Mouse (Mus musculus) forebrain, embryonic 16.5 days (tissue): ENCODE results near the gene Kif26b. TPM values are rescaled to one million over a fixed set of nuclear protein-coding genes. Genes with fewer than 3 reads are reported as not detected.
A peak's percentile ranks its signal among the peaks of the same experiment; 100 is the strongest.

Experiments
- ATAC-seq: fragments of 200-750 bp; cut with Nextera tagmentation; 2 replicates; pipeline ENCODE4 v1.8.0; 2017; ENCODE audit warnings: mild to moderate bottlenecking, moderate library complexity
- H3K27ac ChIP-seq: fragments of 300-500 bp; sonication (generic); 2 replicates; pipeline ENCODE4 v1.5.1; 2014; ENCODE audit warnings: low read length, control low read depth
- H3K27me3 ChIP-seq: fragments of 300-500 bp; sonication (generic); replicated peaks from 2 replicates; pipeline ENCODE4 v1.6.1; 2014; ENCODE audit warnings: low read length; ENCODE audit not compliant: control insufficient read depth, insufficient read depth
- H3K36me3 ChIP-seq: fragments of 300-500 bp; sonication (generic); 2 replicates; pipeline ENCODE4 v1.6.1; 2014; ENCODE audit not compliant: control insufficient read depth, insufficient read depth
- H3K4me1 ChIP-seq: fragments of 300-500 bp; sonication (generic); replicated peaks from 2 replicates; pipeline ENCODE4 v1.6.1; 2014; ENCODE audit warnings: low read length; ENCODE audit not compliant: control insufficient read depth, insufficient read depth
- H3K4me2 ChIP-seq: fragments of 300-500 bp; sonication (generic); 2 replicates; pipeline ENCODE4 v1.6.1; 2014; ENCODE audit warnings: mild to moderate bottlenecking, low read length, control low read depth
- H3K4me3 ChIP-seq: fragments of 300-500 bp; sonication (generic); replicated peaks from 2 replicates; pipeline ENCODE4 v1.5.1; 2014; ENCODE audit warnings: mild to moderate bottlenecking, low read length, control low read depth
- H3K9ac ChIP-seq: fragments of 300-500 bp; sonication (generic); replicated peaks from 2 replicates; pipeline ENCODE4 v1.6.1; 2014; ENCODE audit warnings: low read depth, low read length, control low read depth
- H3K9me3 ChIP-seq: fragments of 300-500 bp; sonication (generic); 2 replicates; pipeline ENCODE4 v1.6.1; 2016; ENCODE audit warnings: low read length; ENCODE audit not compliant: control insufficient read depth
- whole genome bisulfite sequencing: fragments of 180-500 bp; shearing (Covaris S2); extraction: QIAGEN DNeasy Blood & Tissue Kit; methylation state at CpG from one replicate; pipeline ENCODE4 v1.1.7; 2014; 5-methylcytosine and 5-hydroxymethylcytosine counted together
- polyA plus RNA-seq: library from polyadenylated mRNA; unstranded; fragments of >200 nt; fragmentation: Nextera tagmentation; extraction: Ambion mirVana; gene quantifications from 2 replicates; pipeline ENCODE4 v1.2.1, GENCODE M21; 2015

The Kif26b gene
- polyA plus RNA-seq, 1 experiment from 2014 or later = 5.3 TPM

DNA sequence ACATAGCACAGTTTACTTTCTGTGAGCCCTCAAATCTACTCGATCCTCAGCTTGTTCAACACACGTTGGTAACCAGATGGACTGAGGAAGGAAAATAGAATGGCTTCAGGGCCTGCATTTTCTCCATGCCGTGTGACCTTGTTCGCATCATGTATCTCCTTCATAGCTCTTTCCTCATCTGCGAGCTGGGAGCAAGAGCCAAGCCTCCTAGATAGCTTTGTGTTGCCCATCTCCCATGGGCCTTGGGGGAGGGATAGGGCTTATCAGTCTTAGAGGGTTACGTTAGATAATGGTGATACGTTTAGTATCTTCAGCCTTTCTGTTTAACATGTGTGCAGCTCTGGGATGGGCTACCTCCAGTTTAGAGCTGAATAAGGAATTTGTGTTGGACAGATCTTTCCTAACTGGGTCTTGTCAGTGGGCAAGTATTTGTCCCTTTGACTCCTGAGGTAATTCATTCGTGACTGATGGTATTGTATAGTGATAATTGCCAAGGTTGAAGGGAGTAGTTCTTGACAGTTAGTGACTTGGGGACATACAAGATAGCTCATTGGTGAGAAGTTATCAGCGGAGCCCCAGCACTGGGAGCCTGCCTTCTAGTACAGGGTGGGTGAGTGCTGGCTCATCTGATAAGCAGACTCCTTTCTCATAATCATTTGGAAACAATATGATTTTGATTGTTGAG lies 183.4 kb downstream of the Kif26b start:
- no peak overlapping the region for H3K9ac ChIP-seq
- no peaks in the 10 kb centered on the region for H3K4me1 ChIP-seq
- H3K36me3 ChIP-seq = no peaks in the 10 kb centered on the region
- no peak overlapping the region for H3K27ac ChIP-seq
- H3K27me3 ChIP-seq = no peaks in the 10 kb centered on the region
- ATAC-seq = no peak
- no peaks in the 10 kb centered on the region for H3K9me3 ChIP-seq
- WGBS = 87% methylated on average over 9 of the region's 9 CpGs
- no peak overlapping the region for H3K4me3 ChIP-seq
- no peak overlapping the region for H3K4me2 ChIP-seq

DNA sequence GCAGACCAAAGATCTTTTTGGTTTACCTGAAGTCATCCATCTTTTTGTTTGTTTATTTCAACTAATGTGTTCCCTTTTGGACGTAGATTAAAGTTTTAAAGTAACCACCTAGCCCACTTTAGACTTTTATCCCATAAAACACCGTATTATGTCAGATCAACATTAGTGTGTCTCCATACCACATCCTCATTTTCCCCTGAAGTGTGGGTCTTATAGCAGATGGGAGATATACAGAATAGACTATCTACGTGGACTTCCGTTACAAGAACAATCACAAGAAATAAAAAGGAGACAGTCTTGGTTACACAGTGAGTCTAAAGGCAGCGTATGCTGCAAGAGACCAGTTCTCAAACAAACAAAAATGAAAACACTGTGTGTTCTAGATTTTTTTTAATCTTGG lies 185.3 kb downstream of the Kif26b start:
- WGBS = 96% methylated on average over 5 of the region's 5 CpGs
- no peak overlapping the region for H3K4me3 ChIP-seq
- H3K27me3 ChIP-seq = no peaks in the 10 kb centered on the region
- no peak overlapping the region for H3K27ac ChIP-seq
- no peaks in the 10 kb centered on the region for H3K4me1 ChIP-seq
- no peaks in the 10 kb centered on the region for H3K9me3 ChIP-seq
- H3K4me2 ChIP-seq = no peak overlapping the region
- no peaks in the 10 kb centered on the region for H3K36me3 ChIP-seq
- no peak for ATAC-seq
- no peak overlapping the region for H3K9ac ChIP-seq

DNA sequence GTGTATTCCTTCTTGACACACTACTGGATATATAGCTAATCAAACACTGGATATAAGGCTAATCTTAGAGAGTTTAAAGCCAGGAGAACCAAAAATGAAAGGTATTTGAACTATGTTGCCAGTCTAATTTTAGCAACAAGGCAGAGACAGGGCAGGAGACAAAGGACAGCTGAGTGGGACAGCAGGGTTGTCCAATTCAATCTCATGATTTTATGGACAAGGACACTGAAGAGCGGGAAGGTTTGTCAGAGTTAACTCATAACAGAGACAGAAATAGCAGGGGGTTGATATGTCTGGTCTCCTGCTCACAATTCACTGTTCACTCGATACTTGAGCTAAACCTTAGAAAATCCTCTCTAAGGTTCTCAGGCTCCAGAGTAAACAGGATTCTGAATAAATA lies 187.5 kb downstream of the Kif26b start:
- 86% methylated on average over 2 of the region's 2 CpGs for WGBS
- Histone ChIP-seq H3K27me3 (no peaks in the 10 kb centered on the region), H3K27ac (no peak overlapping the region), H3K36me3 (no peaks in the 10 kb centered on the region), H3K9ac (no peak overlapping the region), H3K9me3 (no peaks in the 10 kb centered on the region), H3K4me2 (no peak overlapping the region), H3K4me1 (no peaks in the 10 kb centered on the region), H3K4me3 (no peak overlapping the region)
- ATAC-seq = no peak

DNA sequence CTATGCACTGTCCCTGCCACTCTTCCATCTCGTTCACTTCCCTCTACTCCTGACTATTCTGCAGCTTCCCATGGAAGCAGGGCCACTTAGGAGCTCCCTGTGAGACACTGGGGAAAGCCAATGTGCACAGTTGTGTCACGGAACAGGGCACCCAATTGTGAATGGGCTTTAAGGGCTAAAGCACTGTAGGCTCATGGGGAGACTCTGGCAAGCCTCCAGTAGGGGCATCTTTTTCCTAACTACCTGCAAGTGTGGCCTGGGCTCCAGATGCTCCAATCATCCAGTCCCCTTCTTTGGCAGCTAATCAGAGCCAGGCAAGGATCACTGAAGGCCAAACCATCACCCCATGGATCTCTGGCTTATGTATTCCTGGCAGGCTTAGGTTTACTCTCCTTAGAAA lies 191.9 kb downstream of the Kif26b start:
- Histone ChIP-seq H3K27ac (no peak overlapping the region), H3K36me3 (no peaks in the 10 kb centered on the region), H3K4me2 (no peak overlapping the region), H3K4me1 (no peaks in the 10 kb centered on the region), H3K9me3 (no peaks in the 10 kb centered on the region), H3K4me3 (no peak overlapping the region), H3K27me3 (no peaks in the 10 kb centered on the region), H3K9ac (no peak overlapping the region)
- WGBS = 46% methylated on average over 2 of the region's 2 CpGs
- no peak for ATAC-seq

DNA sequence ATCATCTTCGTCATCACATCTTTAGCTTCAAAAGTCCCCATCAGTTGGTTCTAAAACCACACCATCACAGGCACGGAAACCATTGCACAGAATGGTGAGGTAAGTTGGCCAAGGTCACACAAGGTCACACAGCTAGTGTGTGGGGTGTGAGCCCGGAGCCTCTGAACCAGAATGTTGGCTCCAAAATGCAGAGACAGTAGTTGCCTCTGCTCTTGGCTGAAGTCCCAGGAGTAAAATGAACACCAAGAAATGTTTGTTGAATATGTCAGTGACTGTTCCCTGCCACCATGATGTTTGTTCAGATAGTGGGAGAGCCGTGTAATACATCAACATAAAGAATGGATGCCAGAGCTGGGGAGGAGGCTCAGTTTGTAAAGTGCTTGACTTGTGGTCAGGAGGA lies 193.9 kb downstream of the Kif26b start:
- no peak overlapping the region for H3K27ac ChIP-seq
- no peaks in the 10 kb centered on the region for H3K4me1 ChIP-seq
- H3K27me3 ChIP-seq = no peaks in the 10 kb centered on the region
- no peaks in the 10 kb centered on the region for H3K36me3 ChIP-seq
- H3K4me2 ChIP-seq = no peak overlapping the region
- ATAC-seq = no peak
- H3K9me3 ChIP-seq = no peaks in the 10 kb centered on the region
- WGBS = 73% methylated on average over 4 of the region's 4 CpGs
- no peak overlapping the region for H3K9ac ChIP-seq
- no peak overlapping the region for H3K4me3 ChIP-seq

DNA sequence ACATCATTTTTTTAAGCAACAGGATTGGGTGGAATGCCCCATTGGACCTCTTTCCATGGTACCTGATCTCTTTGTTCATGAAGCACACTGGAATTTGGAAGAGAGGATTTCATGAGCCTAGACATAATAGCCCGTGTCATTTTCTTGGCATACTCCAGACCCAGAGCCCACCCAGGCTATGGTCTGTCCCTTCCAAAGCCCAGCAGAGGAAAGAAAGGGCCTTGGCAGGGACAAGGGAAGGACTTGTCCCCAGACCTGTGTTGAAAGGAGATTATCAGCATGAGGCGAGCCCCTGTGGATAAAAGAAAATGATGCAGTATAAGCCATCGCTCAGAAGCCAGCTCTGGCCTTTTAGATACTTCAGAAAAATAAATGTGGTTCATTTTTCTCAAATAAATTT lies 196.6 kb downstream of the Kif26b start:
- Histone ChIP-seq H3K4me3 (no peak overlapping the region), H3K36me3 (no peaks in the 10 kb centered on the region), H3K9me3 (no peaks in the 10 kb centered on the region), H3K4me1 (no peaks in the 10 kb centered on the region), H3K9ac (no peak overlapping the region), H3K4me2 (no peak overlapping the region), H3K27ac (no peak overlapping the region), H3K27me3 (no peaks in the 10 kb centered on the region)
- 28% methylated on average over 3 of the region's 3 CpGs for WGBS
- ATAC-seq = peak; percentile 54

DNA sequence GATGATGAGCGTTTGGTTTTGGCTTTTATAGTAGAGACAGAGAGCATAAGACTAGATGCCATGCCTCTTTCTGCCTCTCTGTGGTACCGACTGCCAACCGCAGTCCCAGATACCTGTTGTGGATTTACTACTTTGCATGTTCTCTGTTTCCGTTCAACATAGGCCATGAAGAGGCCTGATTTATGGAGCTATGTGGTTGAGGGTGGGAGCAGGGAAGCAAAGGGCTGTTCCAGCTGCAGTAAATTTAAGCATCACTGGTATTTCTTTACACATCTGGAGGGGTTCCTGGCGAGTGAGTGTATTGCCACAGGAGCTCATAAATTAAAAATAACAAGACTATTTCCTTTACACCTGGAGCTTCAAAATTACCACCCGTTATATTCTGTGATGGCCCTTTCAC lies 199.3 kb downstream of the Kif26b start:
- WGBS = 87% methylated on average over 6 of the region's 6 CpGs
- no peak overlapping the region for H3K9ac ChIP-seq
- no peaks in the 10 kb centered on the region for H3K27me3 ChIP-seq
- no peak overlapping the region for H3K27ac ChIP-seq
- no peak for ATAC-seq
- no peak overlapping the region for H3K4me3 ChIP-seq
- no peaks in the 10 kb centered on the region for H3K9me3 ChIP-seq
- no peak overlapping the region for H3K4me2 ChIP-seq
- H3K36me3 ChIP-seq = no peaks in the 10 kb centered on the region
- H3K4me1 ChIP-seq = no peaks in the 10 kb centered on the region

DNA sequence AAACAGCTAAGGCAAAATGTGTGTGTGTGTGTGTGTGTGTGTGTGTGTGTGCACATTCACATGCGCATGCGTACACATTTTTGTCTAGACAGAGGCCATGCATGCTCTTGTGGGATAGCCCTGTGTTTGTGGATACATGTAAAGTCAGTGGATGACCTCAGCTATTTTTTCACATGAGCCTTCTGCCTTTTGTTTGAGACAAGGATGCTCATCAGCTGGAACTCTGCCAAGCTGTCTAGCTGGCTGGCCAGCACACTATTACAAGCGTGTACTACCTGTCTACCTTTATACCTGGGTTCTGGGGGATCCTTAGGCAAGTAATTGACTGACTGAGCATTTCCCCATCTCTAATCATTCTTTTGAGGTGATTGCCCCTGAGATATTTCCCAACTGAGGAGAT lies 201.3 kb downstream of the Kif26b start:
- Histone ChIP-seq H3K9me3 (no peaks in the 10 kb centered on the region), H3K4me2 (no peak overlapping the region), H3K4me1 (no peaks in the 10 kb centered on the region), H3K4me3 (no peak overlapping the region), H3K27ac (no peak overlapping the region), H3K9ac (no peak overlapping the region), H3K36me3 (no peaks in the 10 kb centered on the region), H3K27me3 (no peaks in the 10 kb centered on the region)
- ATAC-seq = no peak
- 90% methylated on average over 3 of the region's 3 CpGs for WGBS

DNA sequence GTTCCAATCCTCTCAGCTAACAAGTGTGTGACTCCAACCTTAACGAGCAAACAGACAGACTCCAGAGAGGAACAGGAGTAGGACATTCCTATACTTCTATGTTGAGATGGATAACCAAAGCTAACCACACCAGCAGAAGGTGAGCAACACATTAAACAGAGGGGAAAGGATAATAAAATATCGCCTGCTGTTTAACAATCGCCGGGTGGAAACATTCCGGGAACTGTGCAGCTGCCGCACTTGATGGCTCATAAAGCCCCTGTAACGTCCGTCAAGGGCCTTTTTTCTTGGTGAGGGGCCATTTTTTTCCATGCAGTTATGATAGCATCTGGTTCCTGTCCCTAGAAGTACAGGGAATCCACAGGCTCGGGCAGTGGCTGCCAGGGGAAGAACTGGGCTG lies 204.1 kb downstream of the Kif26b start:
- Histone ChIP-seq H3K4me2 (no peak overlapping the region), H3K4me3 (no peak overlapping the region), H3K9me3 (no peaks in the 10 kb centered on the region), H3K4me1 (no peaks in the 10 kb centered on the region), H3K27ac (no peak overlapping the region), H3K36me3 (no peaks in the 10 kb centered on the region), H3K27me3 (no peaks in the 10 kb centered on the region), H3K9ac (no peak overlapping the region)
- no peak for ATAC-seq
- WGBS = 68% methylated on average over 9 of the region's 9 CpGs

DNA sequence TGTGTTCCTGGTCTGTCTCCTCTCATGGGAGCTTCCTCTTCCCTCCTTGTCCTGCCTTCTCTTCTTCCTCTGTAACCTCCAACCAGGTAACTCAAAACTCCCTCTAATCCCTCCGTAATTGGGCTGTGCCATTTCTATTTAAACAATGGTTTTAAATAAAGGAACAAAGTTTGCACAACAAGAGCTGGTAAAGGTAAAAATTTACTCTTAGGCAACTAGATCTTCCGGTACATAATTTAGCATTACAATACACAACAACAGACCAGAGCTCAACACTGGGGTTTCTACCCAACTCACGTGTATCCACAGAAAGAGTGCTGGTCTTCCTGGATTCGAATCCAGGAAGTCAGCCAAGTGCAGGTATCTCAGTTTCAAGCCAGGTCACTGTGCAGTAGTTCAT lies 205.7 kb downstream of the Kif26b start:
- H3K9me3 ChIP-seq = no peaks in the 10 kb centered on the region
- H3K27ac ChIP-seq = no peak overlapping the region
- no peaks in the 10 kb centered on the region for H3K4me1 ChIP-seq
- no peak overlapping the region for H3K4me3 ChIP-seq
- no peak overlapping the region for H3K4me2 ChIP-seq
- no peak for ATAC-seq
- WGBS = 63% methylated on average over 4 of the region's 4 CpGs
- H3K36me3 ChIP-seq = no peaks in the 10 kb centered on the region
- no peak overlapping the region for H3K9ac ChIP-seq
- H3K27me3 ChIP-seq = no peaks in the 10 kb centered on the region
